Mouse (Mus musculus) embryo, embryonic 11 days (tissue): ENCODE results near the gene Sept8.

Source experiments
- DNase-seq: peaks from one replicate; pipeline ENCODE4 v3.0.0-alpha.2; 2015

Gene Sept8

DNA sequence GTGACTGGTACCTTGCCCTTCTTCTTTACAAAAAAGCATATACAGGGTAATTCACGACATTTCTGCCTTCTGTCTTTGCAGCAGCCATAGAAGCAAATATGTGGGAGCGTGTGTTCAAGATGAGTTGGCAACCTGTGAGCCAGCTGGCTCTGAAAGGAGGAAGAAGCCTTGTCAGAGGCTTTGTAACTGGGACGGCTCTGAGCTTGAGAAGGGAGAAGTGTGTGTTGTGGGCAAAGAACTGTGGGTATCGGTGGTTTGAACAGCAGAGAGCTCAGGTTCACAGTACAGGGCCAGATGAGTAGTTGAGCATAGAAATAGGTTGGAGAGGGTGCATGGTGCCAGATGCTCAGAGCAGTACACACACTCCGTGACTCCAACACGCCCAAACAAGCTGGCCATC lies 22.1 kb upstream of the Sept8 start:
- no peak for DNase-seq

DNA sequence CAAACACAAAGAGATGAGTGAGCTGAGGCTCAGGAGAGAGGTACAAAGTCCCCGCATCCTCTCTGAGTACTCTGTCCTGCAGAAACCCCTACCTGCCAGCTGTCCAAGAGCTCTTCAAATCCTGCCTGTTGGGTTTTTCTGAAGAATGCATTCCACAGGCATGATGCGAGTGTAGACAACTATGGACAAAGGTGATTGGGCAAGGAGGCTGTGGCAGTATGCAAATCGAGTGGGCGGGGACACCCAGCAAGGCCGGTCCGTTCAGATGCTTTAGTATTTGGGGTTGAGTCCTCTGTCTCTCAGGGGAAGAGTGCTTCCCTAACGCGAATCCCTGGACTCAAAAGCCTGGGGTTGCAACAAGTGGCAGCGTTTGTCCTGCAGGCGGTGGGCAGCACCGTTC lies 18.5 kb upstream of the Sept8 start:
- DNase-seq: peak; percentile 64

GRCm38 (mm10) chr11:53502039-53502765 lies 16.9 kb upstream of the Sept8 start:
- DNase-seq: no peak

DNA sequence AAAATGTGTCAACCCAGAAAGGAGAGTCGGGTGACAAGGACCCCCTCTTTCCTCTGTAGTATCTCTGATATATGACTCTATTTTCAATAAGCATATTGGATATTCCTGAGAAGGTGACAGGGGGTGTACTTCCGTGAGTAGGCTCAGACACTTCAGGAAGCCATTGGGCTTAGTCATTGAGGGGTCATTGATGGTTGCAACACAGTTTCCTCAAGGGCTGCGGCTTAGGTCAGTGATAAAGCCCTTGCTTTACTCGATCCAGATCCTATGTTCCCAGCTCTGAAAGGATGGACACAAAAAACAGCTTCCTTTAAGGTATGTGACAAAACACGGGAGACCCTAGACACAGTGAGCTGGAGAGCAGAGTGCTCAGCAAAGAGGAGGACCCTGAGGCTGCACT lies 15.3 kb upstream of the Sept8 start:
- no peak for DNase-seq

- DNase-seq: no peak
Observed at GRCm38 (mm10) chr11:53504376-53504775, 14.7 kb upstream of the Sept8 start.

GRCm38 (mm10) chr11:53505026-53505663 lies 13.9 kb upstream of the Sept8 start:
- no peak for DNase-seq

GRCm38 (mm10) chr11:53507098-53507805 lies 11.8 kb upstream of the Sept8 start:
- no peak for DNase-seq

GRCm38 (mm10) chr11:53508152-53508551 lies 10.9 kb upstream of the Sept8 start:
- no peak for DNase-seq

- no peak for DNase-seq
Observed at GRCm38 (mm10) chr11:53508591-53508990, 10.5 kb upstream of the Sept8 start.

DNA sequence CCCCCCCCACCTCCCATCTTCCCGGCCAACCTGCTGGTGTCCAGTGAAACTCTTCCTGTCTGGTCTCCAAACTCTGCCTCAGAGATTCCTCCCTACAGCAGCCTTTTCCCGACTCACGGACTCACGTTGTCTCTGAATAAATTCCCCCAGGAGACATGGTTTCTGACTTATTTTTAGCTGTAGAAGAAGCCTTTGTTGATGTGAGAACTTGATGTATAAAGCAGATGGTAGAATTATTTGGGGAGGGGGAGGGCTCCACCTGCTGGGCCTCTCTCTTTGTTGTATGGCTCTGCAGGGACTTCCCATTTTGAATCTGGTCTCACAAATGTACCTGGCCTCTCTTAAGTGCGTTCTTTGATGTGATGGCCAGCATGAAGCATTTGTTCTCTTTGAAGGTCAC lies 8.7 kb upstream of the Sept8 start:
- DNase-seq: no peak

DNA sequence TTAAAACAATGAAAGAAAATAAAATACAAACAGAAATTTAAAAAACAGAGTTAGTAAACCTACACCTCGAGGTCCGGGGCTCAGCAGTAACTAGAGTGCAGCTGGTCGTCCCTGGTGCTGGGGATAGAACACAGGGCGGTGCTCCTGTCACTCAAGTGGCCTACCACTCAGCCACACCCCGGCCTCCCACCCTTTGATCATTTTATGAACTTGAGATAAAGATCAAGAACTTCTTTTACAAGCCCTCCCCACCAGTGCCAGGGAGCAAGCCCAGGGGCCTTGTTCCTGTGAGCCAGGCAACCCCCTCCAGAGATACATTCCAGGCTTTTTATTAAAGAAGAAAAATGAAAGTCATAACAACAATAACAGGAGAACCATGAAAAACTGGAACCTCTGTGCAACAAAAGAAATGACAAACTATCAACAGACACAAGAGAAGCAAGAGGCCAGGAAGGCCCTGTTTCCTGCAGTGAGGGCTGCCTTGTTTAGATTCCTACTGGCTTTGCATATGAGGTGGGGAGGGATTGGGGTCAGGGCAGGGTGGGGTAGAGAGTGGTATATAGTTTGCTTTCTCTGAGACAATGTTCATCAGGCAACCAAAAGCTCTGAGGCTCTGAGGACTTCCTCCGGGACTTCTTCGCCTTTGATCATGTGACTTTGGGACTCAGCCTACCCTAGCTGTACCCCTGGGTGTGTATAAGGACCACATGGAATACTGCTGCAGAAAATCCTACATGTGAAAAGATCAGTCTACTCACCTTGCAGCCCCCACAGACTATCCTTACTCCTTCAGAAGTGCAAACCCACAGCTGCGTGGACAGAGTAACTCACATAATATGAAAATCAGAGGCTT lies 2.1 kb upstream of the Sept8 start:
- no peak for DNase-seq

- DNase-seq: no peak
Observed at GRCm38 (mm10) chr11:53518759-53519158, 298 bp upstream of the Sept8 start.

DNA sequence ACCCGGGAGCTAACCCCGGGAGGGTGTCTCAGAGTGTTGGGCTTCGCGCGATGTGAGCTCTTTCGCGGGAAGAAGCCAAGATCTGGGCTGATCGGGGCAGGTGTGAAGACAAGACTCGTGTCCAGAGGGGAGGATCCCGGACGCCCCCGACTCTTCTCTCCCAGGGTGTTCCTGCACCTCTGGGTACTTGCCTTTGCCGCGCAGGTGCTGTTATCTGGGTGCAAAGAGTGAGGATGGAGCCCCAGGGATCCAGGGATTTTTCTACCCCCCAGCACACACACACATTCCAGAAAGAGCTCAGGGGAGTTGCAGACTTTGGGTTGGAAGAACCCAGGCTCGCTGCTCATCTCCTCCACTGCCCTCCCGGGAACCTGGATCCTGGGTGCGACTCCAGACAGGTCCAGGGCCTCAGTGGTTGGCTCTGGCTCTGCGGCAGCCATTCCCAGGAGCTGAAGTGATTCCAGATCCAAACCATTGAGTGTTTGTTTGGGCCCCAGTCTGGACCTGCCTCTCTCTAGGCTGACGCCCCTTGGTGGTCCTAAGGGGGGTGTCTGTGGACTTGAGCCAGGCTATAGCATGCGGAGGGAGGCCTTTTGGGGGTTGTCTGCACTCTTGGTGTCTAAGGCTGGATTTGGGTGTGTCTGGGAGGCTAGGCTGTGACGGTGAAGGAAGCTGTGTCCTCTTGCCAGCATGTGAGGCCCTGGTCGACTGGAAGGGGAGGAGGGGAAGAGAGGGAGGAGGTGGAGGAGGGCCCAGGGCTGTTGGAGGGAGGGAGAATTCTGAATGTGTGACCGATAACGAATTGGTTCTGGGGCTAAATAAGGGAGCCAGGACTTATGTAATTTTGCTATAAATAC lies 1.3 kb downstream of the Sept8 start:
- DNase-seq: peak; percentile 58

- DNase-seq: no peak
Observed at GRCm38 (mm10) chr11:53521120-53521820, 2.2 kb downstream of the Sept8 start.

DNA sequence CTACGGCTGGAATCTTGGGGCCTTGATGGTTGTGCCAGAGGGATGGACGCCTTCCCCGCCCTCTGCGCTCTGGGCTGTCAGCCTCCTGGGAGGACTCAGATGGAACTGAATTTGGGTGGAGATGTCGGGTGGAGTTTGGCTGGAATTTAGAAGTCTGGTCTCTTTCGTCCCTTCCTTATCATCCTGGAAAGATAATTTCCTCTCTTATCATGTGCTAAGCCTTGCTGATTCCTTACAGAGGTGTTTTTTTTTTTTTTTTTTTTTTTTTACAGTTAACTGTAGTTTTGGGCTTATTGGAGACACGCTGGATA lies 2.7 kb downstream of the Sept8 start:
- no peak for DNase-seq

GRCm38 (mm10) chr11:53522362-53522761 lies 3.3 kb downstream of the Sept8 start:
- no peak for DNase-seq

DNA sequence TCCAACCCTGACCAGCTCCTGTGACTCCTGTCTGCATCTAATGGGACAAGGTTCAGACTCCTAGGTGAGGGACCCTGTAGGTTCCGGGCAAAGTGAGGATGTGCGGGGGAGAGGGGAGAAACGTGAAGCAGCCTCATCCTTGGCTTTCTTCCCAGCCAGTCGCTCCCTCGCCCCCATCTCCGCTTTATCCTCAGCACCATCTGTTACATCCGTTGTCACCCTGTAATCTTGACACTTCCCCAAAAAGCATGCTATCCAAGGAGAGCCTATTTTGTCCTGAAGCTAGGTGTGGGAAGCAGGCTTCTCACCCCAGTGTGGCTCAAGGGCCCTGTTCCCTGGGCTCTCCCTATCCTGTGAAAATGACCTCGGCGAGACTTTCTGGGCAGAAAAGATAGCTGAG lies 3.9 kb downstream of the Sept8 start:
- no peak for DNase-seq

DNA sequence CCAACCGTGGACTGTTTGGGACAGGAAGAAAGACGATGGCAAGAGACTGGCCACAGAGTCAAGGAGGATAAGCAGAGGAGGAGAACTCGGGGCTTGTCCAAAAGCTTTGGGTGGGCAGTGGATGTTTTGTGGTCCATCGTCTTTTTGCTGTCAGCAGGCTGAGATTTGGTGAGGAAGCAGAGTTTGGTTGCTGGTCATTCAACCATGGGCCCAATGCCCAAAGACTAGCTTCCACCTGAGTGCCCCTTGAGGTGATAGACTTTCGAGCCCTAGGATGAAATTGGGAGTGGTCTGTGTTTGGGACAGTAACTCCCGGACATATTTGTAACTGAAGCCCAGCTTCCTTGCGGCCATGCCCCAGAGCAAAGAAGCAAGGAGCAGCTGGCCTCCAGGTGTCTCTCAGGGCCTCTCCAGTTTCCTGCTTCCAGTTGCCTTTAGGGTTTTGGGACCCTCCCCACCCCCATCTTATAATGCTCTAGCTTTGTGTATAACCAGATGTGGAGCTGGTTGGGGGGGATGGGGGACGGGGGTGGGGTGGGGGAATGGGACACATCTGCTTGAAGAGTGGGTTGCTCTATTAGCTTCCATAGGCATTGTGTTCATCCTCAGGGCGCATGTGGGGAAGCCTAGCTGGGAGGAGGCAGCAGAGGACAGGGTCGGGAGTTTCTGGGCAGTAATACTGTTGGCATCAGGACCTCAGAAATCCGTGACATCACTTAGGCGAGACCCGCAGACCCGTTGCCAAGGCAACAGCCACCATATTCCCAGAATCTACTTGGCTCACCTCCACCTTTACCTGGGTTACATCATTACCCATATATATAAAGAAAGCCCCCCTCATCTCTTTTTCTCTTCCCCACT lies 4.7 kb downstream of the Sept8 start:
- peak; percentile 48 for DNase-seq

DNA sequence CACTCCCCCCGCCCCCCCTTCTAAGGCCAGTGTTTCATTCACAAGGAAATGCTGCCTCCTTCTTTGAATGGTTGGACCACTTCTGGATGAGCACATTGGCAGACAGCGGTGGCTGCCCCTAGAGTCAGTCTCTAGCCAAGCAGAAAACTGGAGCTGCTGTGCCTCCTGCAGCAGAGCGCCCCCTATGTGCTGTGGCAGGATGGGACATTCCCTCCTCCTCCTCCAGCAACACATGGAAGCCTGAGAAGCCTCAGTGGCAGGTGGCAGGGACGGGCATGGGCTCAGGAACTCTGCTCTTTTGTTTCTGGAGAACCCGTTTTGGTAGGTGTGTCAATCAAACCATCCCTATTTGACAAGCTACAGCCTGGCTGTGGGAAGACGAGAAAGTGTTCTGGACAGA lies 5.8 kb downstream of the Sept8 start:
- no peak for DNase-seq

GRCm38 (mm10) chr11:53525461-53525860 lies 6.4 kb downstream of the Sept8 start:
- peak; percentile 57 for DNase-seq
